Mouse (Mus musculus) bone marrow, adult 2 months (tissue): Measurements from ENCODE around the gene Sgsm2. TPM values are rescaled to one million over a fixed set of nuclear protein-coding genes. Genes with fewer than 3 reads are reported as not detected.
A peak's percentile ranks its signal among the peaks of the same experiment; 100 is the strongest.

Source experiments
- H3K27ac ChIP-seq: fragments of 200-500 bp; 2 replicates; pipeline ENCODE4 v1.5.1; 2012; ENCODE audit warnings: low read depth, mild to moderate bottlenecking, control low read depth, inconsistent platforms, low read length; ENCODE audit not compliant: control insufficient read depth, poor library complexity, insufficient read depth
- H3K4me1 ChIP-seq: fragments of 200-500 bp; 2 replicates; pipeline ENCODE4 v1.6.1; 2011; ENCODE audit warnings: low read length; ENCODE audit not compliant: control insufficient read depth, insufficient read depth
- H3K4me3 ChIP-seq: fragments of 200-500 bp; replicated peaks from 2 replicates; pipeline ENCODE3; 2011; ENCODE audit warnings: mild to moderate bottlenecking, low read depth, low read length, control low read depth; ENCODE audit not compliant: control insufficient read depth
- CTCF ChIP-seq: fragments of 200-500 bp; IDR thresholded peaks from 2 replicates; pipeline ENCODE4 v1.5.1; 2011; ENCODE audit warnings: low read length, control low read depth; ENCODE audit not compliant: control insufficient read depth, insufficient read depth
- POLR2A ChIP-seq: fragments of 200-500 bp; IDR thresholded peaks from 2 replicates; pipeline ENCODE4 v1.6.1; 2011; ENCODE audit warnings: low read depth, mild to moderate bottlenecking, control low read depth, low read length, borderline replicate concordance; ENCODE audit not compliant: control insufficient read depth
- WGBS: fragments of 180-500 bp; shearing (Covaris S2); methylation state at CpG from one replicate; pipeline ENCODE4 v1.1.7; 2018; 5-methylcytosine and 5-hydroxymethylcytosine counted together
- polyA plus RNA-seq: library from polyadenylated mRNA; stranded (reverse); fragments of >200 nt; gene quantifications from 2 replicates; pipeline ENCODE4 v1.2.4, GENCODE M21; 2011; ENCODE audit warnings: low replicate concordance; ENCODE audit not compliant: missing spikeins, insufficient read depth, insufficient read length

Sgsm2 gene
- polyA plus RNA-seq, 1 experiment, result 4.8 TPM

GRCm38 (mm10) chr11:74835593-74836224 is 61.2 kb downstream of the Sgsm2 start:
- Histone ChIP-seq H3K4me3 (no peak overlapping the region), H3K27ac (no peak overlapping the region), H3K4me1 (peaks cover 7% of the 10 kb centered on the region)
- WGBS, result 81% methylated on average over 6 of the region's 6 CpGs
- TF ChIP-seq POLR2A (no peak), CTCF (no peak)

- Histone ChIP-seq H3K27ac (no peak overlapping the region), H3K4me1 (peaks cover 7% of the 10 kb centered on the region), H3K4me3 (no peak overlapping the region)
- TF ChIP-seq CTCF (no peak), POLR2A (no peak)
- WGBS, result 50% methylated on average over 5 of the region's 5 CpGs
Observed at GRCm38 (mm10) chr11:74834650-74835277, 62.1 kb downstream of the Sgsm2 start.

- WGBS, result 29% methylated on average over 1 of the region's 1 CpGs
- no peak for TF ChIP-seq CTCF
- TF ChIP-seq POLR2A, result no peak
- Histone ChIP-seq H3K4me3 (no peak overlapping the region), H3K27ac (no peak overlapping the region), H3K4me1 (peaks cover 6% of the 10 kb centered on the region)
Observed at GRCm38 (mm10) chr11:74834359-74834638, 62.6 kb downstream of the Sgsm2 start.

GRCm38 (mm10) chr11:74833536-74834358 is 63.1 kb downstream of the Sgsm2 start:
- peaks cover 6% of the 10 kb centered on the region for H3K4me1 ChIP-seq
- 73% methylated on average over 8 of the region's 8 CpGs for WGBS
- no peak for TF ChIP-seq CTCF
- TF ChIP-seq POLR2A, result no peak
- H3K4me3 ChIP-seq, result no peak overlapping the region
- H3K27ac ChIP-seq, result no peak overlapping the region

GRCm38 (mm10) chr11:74832503-74833143 is 64.2 kb downstream of the Sgsm2 start:
- H3K4me1 ChIP-seq, result peaks cover 10% of the 10 kb centered on the region
- under 1% methylated on average over 26 of the region's 26 CpGs for WGBS
- no peak for TF ChIP-seq CTCF
- peak; percentile 57; the same call in 1 of the 2 replicates for TF ChIP-seq POLR2A
- peak overlapping the region; percentile 44 for H3K4me3 ChIP-seq
- H3K27ac ChIP-seq, result peak overlapping the region; percentile 87

GRCm38 (mm10) chr11:74831606-74832451 is 65.0 kb downstream of the Sgsm2 start:
- peak overlapping the region; percentile 87 for H3K27ac ChIP-seq
- peak; percentile 81; the same call in 1 of the 2 replicates for TF ChIP-seq POLR2A
- TF ChIP-seq CTCF, result peak; percentile 0; the same call in 1 of the 2 replicates
- peaks cover 10% of the 10 kb centered on the region for H3K4me1 ChIP-seq
- WGBS, result under 1% methylated on average over 61 of the region's 61 CpGs
- H3K4me3 ChIP-seq, result peak overlapping the region; percentile 67

GRCm38 (mm10) chr11:74831191-74831605 is 65.7 kb downstream of the Sgsm2 start:
- TF ChIP-seq CTCF, result no peak
- no peak for TF ChIP-seq POLR2A
- under 1% methylated on average over 35 of the region's 35 CpGs for WGBS
- H3K4me3 ChIP-seq, result peak overlapping the region; percentile 67
- peak overlapping the region; percentile 85 for H3K27ac ChIP-seq
- peaks cover 10% of the 10 kb centered on the region for H3K4me1 ChIP-seq
